Mouse (Mus musculus): ENCODE results near the gene Igf1. TPM values are rescaled to one million over a fixed set of nuclear protein-coding genes. Genes with fewer than 3 reads are reported as not detected.

The Igf1 gene
- polyA plus RNA-seq, 1 experiment from 2014 or later: 11.0 TPM

DNA sequence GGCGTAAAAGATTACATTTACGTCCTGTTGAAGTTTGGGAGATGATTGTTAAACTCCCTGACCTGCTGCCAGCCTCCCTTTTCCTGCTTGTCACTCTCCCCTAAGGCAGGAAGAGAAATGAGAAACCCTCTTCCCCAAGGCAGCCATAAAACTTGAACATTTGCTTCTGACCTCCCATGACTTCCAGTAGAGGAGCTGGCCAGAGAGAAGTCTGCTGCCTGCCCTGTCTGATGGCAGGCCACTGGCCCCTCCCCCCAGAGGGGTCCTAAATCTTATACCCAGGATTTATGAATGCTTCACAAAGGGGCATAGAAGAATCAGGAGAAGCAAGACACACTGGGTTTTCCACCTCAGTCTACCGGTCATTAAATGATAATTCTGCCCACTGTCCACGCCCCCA, 5.3 kb downstream of the Igf1 start:
- Histone ChIP-seq H3K27ac (no peak overlapping the region), H3K9me3 (no peaks in the 10 kb centered on the region), H3K36me3 (replicated peaks) (no peaks in the 10 kb centered on the region), H3K27me3 (peaks cover 20% of the 10 kb centered on the region), H3K9ac (no peak overlapping the region), H3K4me2 (no peak overlapping the region), H3K4me3 (replicated peaks) (no peak overlapping the region), H3K4me1 (peaks cover 24% of the 10 kb centered on the region)
- no peak for ATAC-seq (ENCODE audit: low FRiP score)
- WGBS: 81% methylated on average over 4 of the region's 4 CpGs

DNA sequence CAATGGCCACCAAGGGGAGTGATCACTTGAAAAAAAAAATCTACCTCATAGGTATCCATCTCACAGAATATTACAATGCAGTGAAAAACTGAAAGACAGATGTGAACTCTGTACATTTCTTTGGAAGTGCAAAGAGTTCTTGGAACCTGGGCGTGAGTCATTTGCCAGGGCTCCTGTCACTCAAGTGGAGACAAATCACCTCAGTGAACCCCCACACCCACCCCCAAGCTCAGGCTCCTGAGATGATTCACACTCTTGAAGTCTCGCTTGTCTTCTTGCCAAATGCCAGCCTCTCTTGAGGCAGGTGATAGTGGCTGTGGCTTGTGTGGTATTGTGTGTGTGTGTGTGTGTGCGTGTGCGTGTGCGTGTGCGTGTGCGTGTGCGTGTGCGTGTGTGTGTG, 7.6 kb downstream of the Igf1 start:
- Histone ChIP-seq H3K27me3 (peaks cover 11% of the 10 kb centered on the region), H3K4me1 (peaks cover 8% of the 10 kb centered on the region), H3K27ac (no peak overlapping the region), H3K9me3 (no peaks in the 10 kb centered on the region), H3K9ac (no peak overlapping the region), H3K4me3 (replicated peaks) (no peak overlapping the region), H3K36me3 (replicated peaks) (no peaks in the 10 kb centered on the region), H3K4me2 (no peak overlapping the region)
- 90% methylated on average over 9 of the region's 9 CpGs for WGBS
- ATAC-seq (ENCODE audit: low FRiP score): no peak

DNA sequence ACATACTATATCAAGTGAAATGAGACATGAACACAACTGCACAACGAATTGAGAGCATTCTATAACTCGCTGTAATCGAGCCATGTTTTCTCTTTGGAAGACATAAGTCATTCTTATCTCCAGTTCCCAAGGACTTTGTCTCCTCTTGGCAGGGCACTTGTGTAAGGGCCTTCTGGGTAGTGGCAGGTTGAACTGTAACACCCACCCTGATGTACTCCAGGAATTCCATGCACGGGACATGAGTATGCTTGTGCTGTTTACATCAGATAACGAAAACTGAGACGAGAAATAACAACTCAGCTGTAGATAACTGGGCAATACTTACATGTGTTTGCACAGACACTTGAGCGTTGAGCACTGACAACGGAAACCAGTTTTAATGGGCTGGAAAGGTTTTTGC, 8.4 kb downstream of the Igf1 start:
- no peak overlapping the region for H3K4me2 ChIP-seq
- H3K4me1 ChIP-seq: peaks cover 2% of the 10 kb centered on the region; the same call in 1 of the 2 replicates
- no peak overlapping the region for H3K4me3 ChIP-seq (replicated peaks)
- no peak overlapping the region for H3K27ac ChIP-seq
- peaks cover 6% of the 10 kb centered on the region; the same call in 1 of the 2 replicates for H3K27me3 ChIP-seq
- H3K9ac ChIP-seq: no peak overlapping the region
- ATAC-seq (ENCODE audit: low FRiP score): no peak
- H3K9me3 ChIP-seq: no peaks in the 10 kb centered on the region
- 89% methylated on average over 8 of the region's 8 CpGs for WGBS
- no peaks in the 10 kb centered on the region for H3K36me3 ChIP-seq (replicated peaks)

DNA sequence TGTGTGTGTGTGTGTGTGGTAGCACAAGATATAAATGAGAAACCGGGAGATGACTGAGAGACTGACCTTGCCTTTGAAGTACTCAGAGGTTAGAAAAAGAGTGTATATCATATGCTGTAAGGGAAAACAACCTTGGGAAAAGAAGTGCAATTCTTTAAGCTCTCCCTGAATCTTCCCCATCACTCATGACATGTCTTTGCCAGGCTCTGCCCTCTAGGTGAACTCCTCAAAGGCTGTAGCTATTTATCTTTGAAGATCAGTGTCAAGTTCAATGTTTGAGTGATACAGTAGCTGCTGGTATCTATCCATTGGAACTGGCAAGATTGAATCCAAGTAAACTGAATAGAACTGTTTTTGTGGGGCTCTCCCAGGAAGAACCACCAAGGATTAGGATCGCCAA, 9.2 kb downstream of the Igf1 start:
- Histone ChIP-seq H3K27ac (no peak overlapping the region), H3K4me2 (no peak overlapping the region), H3K27me3 (no peaks in the 10 kb centered on the region), H3K9ac (no peak overlapping the region), H3K4me3 (replicated peaks) (no peak overlapping the region), H3K4me1 (peaks cover 8% of the 10 kb centered on the region; the same call in 1 of the 2 replicates), H3K36me3 (replicated peaks) (no peaks in the 10 kb centered on the region), H3K9me3 (no peaks in the 10 kb centered on the region)
- WGBS: 84% methylated on average over 2 of the region's 2 CpGs
- ATAC-seq (ENCODE audit: low FRiP score): no peak

DNA sequence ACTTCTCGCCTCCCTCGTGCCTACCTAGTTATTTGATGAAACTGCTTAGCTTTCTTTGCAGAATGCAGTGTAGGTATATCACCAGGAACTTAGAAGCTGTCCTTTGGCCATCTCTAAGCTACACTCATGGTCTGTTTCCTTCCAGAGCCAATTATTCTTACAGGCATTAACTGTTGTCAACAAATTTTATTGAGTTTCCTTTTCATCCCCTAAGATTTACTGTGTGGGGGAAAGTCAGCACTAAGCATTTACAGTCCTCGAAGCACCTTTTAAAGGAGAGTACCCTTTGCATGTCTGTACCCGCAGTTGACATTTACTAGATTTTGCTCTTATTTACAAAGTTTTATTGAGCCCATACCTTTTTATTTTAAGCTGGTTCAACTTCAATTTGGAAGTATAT, 9.6 kb downstream of the Igf1 start:
- ATAC-seq (ENCODE audit: low FRiP score): no peak
- WGBS: 89% methylated on average over 4 of the region's 4 CpGs
- no peak overlapping the region for H3K4me3 ChIP-seq (replicated peaks)

GRCm38 (mm10) chr10:87868349-87869053, 10.4 kb downstream of the Igf1 start:
- Histone ChIP-seq H3K27ac (no peak overlapping the region), H3K4me3 (replicated peaks) (no peak overlapping the region), H3K4me2 (no peak overlapping the region), H3K9ac (no peak overlapping the region), H3K9me3 (no peaks in the 10 kb centered on the region), H3K27me3 (no peaks in the 10 kb centered on the region), H3K4me1 (peaks cover 10% of the 10 kb centered on the region; the same call in 1 of the 2 replicates), H3K36me3 (replicated peaks) (no peaks in the 10 kb centered on the region)
- 36% methylated on average over 9 of the region's 9 CpGs for WGBS
- no peak for ATAC-seq (ENCODE audit: low FRiP score)

More for the DNA sequence above, 9.6 kb downstream of the Igf1 start:
- no peaks in the 10 kb centered on the region for H3K9me3 ChIP-seq
- H3K4me2 ChIP-seq: no peak overlapping the region
- peaks cover 10% of the 10 kb centered on the region; the same call in 1 of the 2 replicates for H3K4me1 ChIP-seq
- no peaks in the 10 kb centered on the region for H3K27me3 ChIP-seq
- H3K9ac ChIP-seq: no peak overlapping the region
- H3K36me3 ChIP-seq (replicated peaks): no peaks in the 10 kb centered on the region
- no peak overlapping the region for H3K27ac ChIP-seq

- no peak overlapping the region for H3K27ac ChIP-seq
- no peaks in the 10 kb centered on the region for H3K27me3 ChIP-seq
- H3K9me3 ChIP-seq: no peaks in the 10 kb centered on the region
- no peaks in the 10 kb centered on the region for H3K36me3 ChIP-seq (replicated peaks)
- no peak overlapping the region for H3K4me2 ChIP-seq
- peaks cover 10% of the 10 kb centered on the region; the same call in 1 of the 2 replicates for H3K4me1 ChIP-seq
- H3K4me3 ChIP-seq (replicated peaks): no peak overlapping the region
- 69% methylated on average over 2 of the region's 2 CpGs for WGBS
- H3K9ac ChIP-seq: no peak overlapping the region
- ATAC-seq (ENCODE audit: low FRiP score): no peak
These were observed 11.1 kb downstream of the Igf1 start for GRCm38 (mm10) chr10:87869151-87869550.

DNA sequence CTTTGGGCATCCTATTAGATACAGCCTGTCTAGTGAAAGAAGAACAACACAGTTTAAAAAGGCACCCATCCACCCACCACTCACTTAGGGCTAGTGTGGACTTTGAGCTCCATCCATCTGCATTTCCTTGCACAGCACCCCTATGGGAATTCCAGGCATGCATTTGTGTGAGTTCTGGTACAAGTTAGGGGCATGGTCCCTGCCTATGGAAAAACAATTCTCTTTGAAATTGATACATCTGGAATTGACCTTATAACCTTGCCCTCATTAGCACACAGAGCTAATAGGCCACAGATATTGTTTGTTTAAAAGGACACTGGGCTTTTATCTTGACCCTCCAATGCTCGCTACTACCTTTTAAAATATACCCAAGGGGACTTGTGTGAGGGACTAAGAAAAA, 11.6 kb downstream of the Igf1 start:
- Histone ChIP-seq H3K27ac (no peak overlapping the region), H3K4me3 (replicated peaks) (no peak overlapping the region), H3K9me3 (no peaks in the 10 kb centered on the region), H3K9ac (no peak overlapping the region), H3K36me3 (replicated peaks) (no peaks in the 10 kb centered on the region), H3K27me3 (no peaks in the 10 kb centered on the region), H3K4me1 (peaks cover 10% of the 10 kb centered on the region; the same call in 1 of the 2 replicates), H3K4me2 (no peak overlapping the region)
- WGBS: 62% methylated on average over 1 of the region's 1 CpGs
- no peak for ATAC-seq (ENCODE audit: low FRiP score)

DNA sequence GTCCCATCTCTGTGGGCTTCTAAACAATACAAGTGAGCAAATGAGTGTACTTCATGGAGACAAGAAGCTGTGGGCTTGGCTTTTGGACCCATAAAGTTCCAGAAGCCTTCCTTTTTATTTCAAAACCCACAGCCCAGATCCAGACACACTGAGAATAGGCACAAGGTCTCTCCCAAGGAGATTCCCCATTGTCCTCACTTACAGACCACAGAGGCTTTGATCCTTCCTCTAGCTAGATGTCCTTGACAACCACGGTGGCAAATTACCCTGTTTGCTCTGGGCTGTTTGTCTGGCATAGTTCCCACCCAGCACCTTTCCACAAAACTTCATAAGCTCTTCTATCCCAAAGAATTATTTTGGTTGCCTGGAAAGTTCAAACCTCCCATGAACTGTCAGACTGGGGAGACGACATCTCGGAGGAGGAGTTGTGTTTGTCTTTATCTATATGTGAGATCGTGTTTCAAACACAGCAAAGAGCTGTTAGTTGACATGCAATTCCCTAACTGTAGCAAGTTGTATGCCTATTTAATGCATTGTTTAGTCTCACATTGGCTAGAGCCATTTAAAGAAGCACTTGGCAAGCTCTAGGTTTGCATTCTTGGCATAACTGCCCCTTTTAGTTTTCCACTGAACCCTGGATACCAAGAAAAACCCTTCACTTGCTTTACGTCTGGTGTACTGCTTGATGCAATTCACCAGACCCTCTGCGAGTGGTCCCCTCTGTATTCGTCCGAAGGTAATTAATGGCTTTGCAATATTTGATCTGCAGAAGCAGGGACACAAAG, 14.0 kb downstream of the Igf1 start:
- Histone ChIP-seq H3K4me2 (no peak overlapping the region), H3K27ac (no peak overlapping the region), H3K9me3 (no peaks in the 10 kb centered on the region), H3K4me3 (replicated peaks) (no peak overlapping the region), H3K9ac (no peak overlapping the region), H3K36me3 (replicated peaks) (no peaks in the 10 kb centered on the region), H3K4me1 (peaks cover 10% of the 10 kb centered on the region; the same call in 1 of the 2 replicates), H3K27me3 (no peaks in the 10 kb centered on the region)
- no peak for ATAC-seq (ENCODE audit: low FRiP score)
- 30% methylated on average over 8 of the region's 8 CpGs for WGBS

DNA sequence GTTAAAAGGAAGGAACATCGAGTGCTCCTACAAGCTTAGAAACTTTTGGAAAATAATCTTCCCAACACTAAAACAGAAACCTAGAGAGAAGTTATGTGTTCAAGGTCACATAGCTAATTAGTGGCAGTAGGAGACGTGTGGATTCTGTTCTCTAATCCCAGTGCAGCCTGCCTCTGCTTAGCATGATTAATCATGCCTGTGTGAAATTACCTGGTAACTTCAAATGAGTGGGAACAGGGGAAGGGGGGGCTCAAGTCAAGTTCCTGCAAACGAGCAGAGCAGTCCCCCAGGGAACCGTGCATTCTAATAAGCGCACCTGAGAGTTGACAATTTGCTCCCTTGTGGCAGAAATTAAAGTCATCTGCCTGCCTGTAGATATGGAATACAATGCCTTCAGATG, 14.8 kb downstream of the Igf1 start:
- Histone ChIP-seq H3K4me3 (replicated peaks) (no peak overlapping the region), H3K27ac (no peak overlapping the region), H3K36me3 (replicated peaks) (no peaks in the 10 kb centered on the region), H3K4me1 (peaks cover 10% of the 10 kb centered on the region; the same call in 1 of the 2 replicates), H3K27me3 (no peaks in the 10 kb centered on the region), H3K9ac (no peak overlapping the region), H3K4me2 (no peak overlapping the region), H3K9me3 (no peaks in the 10 kb centered on the region)
- ATAC-seq (ENCODE audit: low FRiP score): no peak
- 54% methylated on average over 5 of the region's 5 CpGs for WGBS

- Histone ChIP-seq H3K36me3 (replicated peaks) (no peaks in the 10 kb centered on the region), H3K9ac (no peak overlapping the region), H3K27ac (no peak overlapping the region), H3K4me1 (peaks cover 8% of the 10 kb centered on the region; the same call in 1 of the 2 replicates), H3K9me3 (no peaks in the 10 kb centered on the region), H3K4me2 (no peak overlapping the region), H3K27me3 (no peaks in the 10 kb centered on the region), H3K4me3 (replicated peaks) (no peak overlapping the region)
- WGBS: 93% methylated on average over 3 of the region's 3 CpGs
- ATAC-seq (ENCODE audit: low FRiP score): no peak
These were observed 15.5 kb downstream of the Igf1 start for GRCm38 (mm10) chr10:87873516-87873915.

DNA sequence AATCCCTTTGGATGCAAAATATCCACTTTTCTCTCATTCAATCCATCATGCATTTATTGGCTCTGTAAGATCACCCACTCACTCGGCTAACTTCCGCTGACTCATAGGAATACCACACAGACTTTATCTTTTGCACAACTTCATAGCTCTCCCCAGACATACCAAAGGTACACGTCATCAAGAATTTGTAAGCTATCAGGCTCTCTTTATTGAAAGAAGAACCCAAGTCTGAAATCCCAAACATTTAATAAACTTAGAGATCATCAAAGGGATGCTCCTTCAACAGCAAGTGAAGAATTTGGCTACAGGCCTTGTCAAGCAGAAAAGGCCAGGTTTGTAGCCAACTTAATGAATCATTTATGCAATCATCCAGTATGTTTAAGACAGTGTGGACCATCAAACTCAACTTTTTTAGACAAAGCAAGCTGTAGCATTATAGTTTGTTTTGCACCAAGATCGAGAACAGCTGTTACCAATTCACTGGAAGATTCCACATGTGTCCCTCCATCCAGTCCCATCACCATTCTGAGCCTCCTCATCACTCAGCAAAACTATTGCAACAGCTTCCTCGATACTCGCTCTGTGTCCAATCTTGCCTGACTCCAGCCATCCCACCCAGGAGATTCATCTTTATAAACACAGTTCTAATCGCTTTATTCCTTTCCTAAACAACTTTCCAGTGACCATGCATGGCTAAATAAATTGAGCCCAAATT, 22.2 kb downstream of the Igf1 start:
- H3K4me3 ChIP-seq (replicated peaks): no peak overlapping the region
- H3K9ac ChIP-seq: no peak overlapping the region
- no peak overlapping the region for H3K4me2 ChIP-seq
- no peak overlapping the region for H3K27ac ChIP-seq
- no peak for ATAC-seq (ENCODE audit: low FRiP score)
- no peaks in the 10 kb centered on the region for H3K9me3 ChIP-seq
- 94% methylated on average over 7 of the region's 7 CpGs for WGBS
- no peaks in the 10 kb centered on the region for H3K4me1 ChIP-seq
- no peaks in the 10 kb centered on the region for H3K27me3 ChIP-seq
- no peaks in the 10 kb centered on the region for H3K36me3 ChIP-seq (replicated peaks)

All from forebrain, embryonic 12.5 days (tissue).